Mouse (Mus musculus) embryonic facial prominence, embryonic 11.5 days (tissue): Measurements from ENCODE around the gene Saysd1. TPM values are rescaled to one million over a fixed set of nuclear protein-coding genes. Genes with fewer than 3 reads are reported as not detected.

ENCODE experiments used
- polyA plus RNA-seq: library from polyadenylated mRNA; unstranded; fragments of >200 nt; fragmentation: Nextera tagmentation; extraction: Ambion mirVana; gene quantifications from 2 replicates; pipeline ENCODE4 v1.2.1, GENCODE M21; 2014

Saysd1 gene
- polyA plus RNA-seq, 1 experiment from 2014 or later: 10.1 TPM

Other genes starting within 250 kb of the Saysd1 start
- 73.6 and 88.1 TPM in 2 replicates for gene Gng2, start 160.9 kb downstream of the Saysd1 start, polyA plus RNA-seq
- 4.5 and 5.2 TPM in 2 replicates for gene Kcnk5, start 43.3 kb upstream of the Saysd1 start, polyA plus RNA-seq
- gene Kcnk16, start 130.7 kb upstream of the Saysd1 start, polyA plus RNA-seq: 0.31 TPM in 1 of 2 replicates, not detected in the other
- gene Nudt13, start 156.2 kb upstream of the Saysd1 start, polyA plus RNA-seq: 8.9 and 10.7 TPM in 2 replicates
- gene Ecd, start 209.6 kb upstream of the Saysd1 start, polyA plus RNA-seq: 66.3 and 70.2 TPM in 2 replicates
- 49.0 and 52.9 TPM in 2 replicates for gene Fam149b, start 209.6 kb upstream of the Saysd1 start, polyA plus RNA-seq